Mouse (Mus musculus): Measurements from ENCODE around the gene Pnpla1.

Gene Pnpla1

GRCm38 (mm10) chr17:28843665-28844064, 14.5 kb upstream of the Pnpla1 start:
- no peak for DNase-seq (ENCODE audit: low read depth, low spot score)

- DNase-seq (ENCODE audit: low read depth, low spot score): no peak
These were observed 11.1 kb upstream of the Pnpla1 start for GRCm38 (mm10) chr17:28846974-28847617.

- no peak for DNase-seq (ENCODE audit: low read depth, low spot score)
These were observed 7.7 kb upstream of the Pnpla1 start for GRCm38 (mm10) chr17:28850511-28850910.

- no peak for DNase-seq (ENCODE audit: low read depth, low spot score)
These were observed 3.8 kb upstream of the Pnpla1 start for GRCm38 (mm10) chr17:28854377-28854776.

GRCm38 (mm10) chr17:28855166-28855885, 2.9 kb upstream of the Pnpla1 start:
- peak; percentile 56 for DNase-seq (ENCODE audit: low read depth, low spot score)

GRCm38 (mm10) chr17:28856030-28856429, 2.2 kb upstream of the Pnpla1 start:
- DNase-seq (ENCODE audit: low read depth, low spot score): peak; percentile 27

- DNase-seq (ENCODE audit: low read depth, low spot score): no peak
These were observed 5.7 kb downstream of the Pnpla1 start for GRCm38 (mm10) chr17:28863926-28864325.

- DNase-seq (ENCODE audit: low read depth, low spot score): no peak
These were observed 6.3 kb downstream of the Pnpla1 start for GRCm38 (mm10) chr17:28864464-28864863.

GRCm38 (mm10) chr17:28866921-28867320, 8.7 kb downstream of the Pnpla1 start:
- DNase-seq (ENCODE audit: low read depth, low spot score): no peak

GRCm38 (mm10) chr17:28867381-28867780, 9.2 kb downstream of the Pnpla1 start:
- DNase-seq (ENCODE audit: low read depth, low spot score): no peak

GRCm38 (mm10) chr17:28869412-28870110, 11.3 kb downstream of the Pnpla1 start:
- DNase-seq (ENCODE audit: low read depth, low spot score): no peak

- DNase-seq (ENCODE audit: low read depth, low spot score): no peak
These were observed 12.2 kb downstream of the Pnpla1 start for GRCm38 (mm10) chr17:28870435-28870834.

GRCm38 (mm10) chr17:28871831-28872230, 13.6 kb downstream of the Pnpla1 start:
- DNase-seq (ENCODE audit: low read depth, low spot score): no peak

GRCm38 (mm10) chr17:28872322-28872721, 14.1 kb downstream of the Pnpla1 start:
- no peak for DNase-seq (ENCODE audit: low read depth, low spot score)

GRCm38 (mm10) chr17:28874216-28874615, 16.0 kb downstream of the Pnpla1 start:
- no peak for DNase-seq (ENCODE audit: low read depth, low spot score)

- peak; percentile 49 for DNase-seq (ENCODE audit: low read depth, low spot score)
These were observed 16.6 kb downstream of the Pnpla1 start for GRCm38 (mm10) chr17:28874825-28875224.

- peak; percentile 92 for DNase-seq (ENCODE audit: low read depth, low spot score)
These were observed 17.1 kb downstream of the Pnpla1 start for GRCm38 (mm10) chr17:28875316-28875715.

- DNase-seq (ENCODE audit: low read depth, low spot score): no peak
These were observed 18.1 kb downstream of the Pnpla1 start for GRCm38 (mm10) chr17:28876331-28876730.

GRCm38 (mm10) chr17:28876821-28877220, 18.6 kb downstream of the Pnpla1 start:
- DNase-seq (ENCODE audit: low read depth, low spot score): no peak

- peak; percentile 64 for DNase-seq (ENCODE audit: low read depth, low spot score)
These were observed 21.8 kb downstream of the Pnpla1 start for GRCm38 (mm10) chr17:28879931-28880391.

- peak; percentile 60 for DNase-seq (ENCODE audit: low read depth, low spot score)
These were observed 24.1 kb downstream of the Pnpla1 start for GRCm38 (mm10) chr17:28882316-28882715.

GRCm38 (mm10) chr17:28882810-28883209, 24.6 kb downstream of the Pnpla1 start:
- peak; percentile 34 for DNase-seq (ENCODE audit: low read depth, low spot score)
